Mouse (Mus musculus): Measurements from ENCODE around the gene Satb2. TPM values are rescaled to one million over a fixed set of nuclear protein-coding genes. Genes with fewer than 3 reads are reported as not detected.

Gene Satb2
- polyA plus RNA-seq (2016; fragmentation: Nextera tagmentation; extraction: Ambion mirVana) = 0.10 and 0.22 TPM in 2 replicates

- ATAC-seq (ENCODE audit: insufficient number of reproducible peaks, low FRiP score) = no peak
- Histone ChIP-seq H3K4me1 (replicated peaks) (peaks cover 25% of the 10 kb centered on the region), H3K27me3 (replicated peaks) (peaks cover 71% of the 10 kb centered on the region), H3K36me3 (no peaks in the 10 kb centered on the region), H3K4me2 (peak within 1 kb of the TSS; percentile 59), H3K4me3 (peak within 1 kb of the TSS; percentile 38), H3K9me3 (replicated peaks) (no peaks in the 10 kb centered on the region; the same call in 1 of the 2 replicates), H3K9ac (no peak within 1 kb of the TSS), H3K27ac (ENCODE audit: poor library complexity, severe bottlenecking) (no peak within 1 kb of the TSS)
- under 1% methylated on average over 19 of the region's 19 CpGs for WGBS
These were observed at the start of gene Satb2 for GRCm38 (mm10) chr1:56978151-56978700. Satb2 (minus strand) TSS chr1:56978650.

GRCm38 (mm10) chr1:57018941-57019340 is 40.5 kb upstream of the Satb2 start:
- ATAC-seq (ENCODE audit: insufficient number of reproducible peaks, low FRiP score) = no peak
- Histone ChIP-seq H3K27me3 (replicated peaks) (no peaks in the 10 kb centered on the region), H3K27ac (ENCODE audit: poor library complexity, severe bottlenecking) (no peak overlapping the region), H3K4me2 (no peak overlapping the region), H3K4me3 (no peak overlapping the region), H3K36me3 (no peaks in the 10 kb centered on the region), H3K4me1 (replicated peaks) (no peaks in the 10 kb centered on the region), H3K9me3 (replicated peaks) (no peaks in the 10 kb centered on the region), H3K9ac (no peak overlapping the region)

- Histone ChIP-seq H3K36me3 (no peaks in the 10 kb centered on the region), H3K27ac (ENCODE audit: poor library complexity, severe bottlenecking) (no peak overlapping the region), H3K9me3 (replicated peaks) (no peaks in the 10 kb centered on the region), H3K27me3 (replicated peaks) (no peaks in the 10 kb centered on the region), H3K4me1 (replicated peaks) (no peaks in the 10 kb centered on the region), H3K4me3 (no peak overlapping the region), H3K4me2 (no peak overlapping the region), H3K9ac (no peak overlapping the region)
- no peak for ATAC-seq (ENCODE audit: insufficient number of reproducible peaks, low FRiP score)
These were observed 35.4 kb upstream of the Satb2 start for GRCm38 (mm10) chr1:57013856-57014255.

GRCm38 (mm10) chr1:57009171-57009570 is 30.7 kb upstream of the Satb2 start:
- Histone ChIP-seq H3K36me3 (no peaks in the 10 kb centered on the region), H3K9ac (no peak overlapping the region), H3K4me3 (no peak overlapping the region), H3K27ac (ENCODE audit: poor library complexity, severe bottlenecking) (no peak overlapping the region), H3K9me3 (replicated peaks) (no peaks in the 10 kb centered on the region), H3K27me3 (replicated peaks) (no peaks in the 10 kb centered on the region), H3K4me1 (replicated peaks) (no peaks in the 10 kb centered on the region), H3K4me2 (no peak overlapping the region)
- 68% methylated on average over 4 of the region's 4 CpGs for WGBS
- no peak for ATAC-seq (ENCODE audit: insufficient number of reproducible peaks, low FRiP score)

GRCm38 (mm10) chr1:56995041-56995440 is 16.6 kb upstream of the Satb2 start:
- Histone ChIP-seq H3K4me2 (no peak overlapping the region), H3K9ac (no peak overlapping the region), H3K27me3 (replicated peaks) (peaks cover 15% of the 10 kb centered on the region; the same call in 1 of the 2 replicates), H3K27ac (ENCODE audit: poor library complexity, severe bottlenecking) (no peak overlapping the region), H3K36me3 (no peaks in the 10 kb centered on the region), H3K4me3 (no peak overlapping the region), H3K9me3 (replicated peaks) (no peaks in the 10 kb centered on the region), H3K4me1 (replicated peaks) (no peaks in the 10 kb centered on the region)
- WGBS = 54% methylated on average over 2 of the region's 2 CpGs
- ATAC-seq (ENCODE audit: insufficient number of reproducible peaks, low FRiP score) = no peak

GRCm38 (mm10) chr1:56992310-56992709 is 13.9 kb upstream of the Satb2 start:
- no peak overlapping the region for H3K9ac ChIP-seq
- H3K27ac ChIP-seq (ENCODE audit: poor library complexity, severe bottlenecking) = no peak overlapping the region
- WGBS = 29% methylated on average over 5 of the region's 5 CpGs
- peaks cover 23% of the 10 kb centered on the region for H3K27me3 ChIP-seq (replicated peaks)
- H3K4me3 ChIP-seq = no peak overlapping the region
- no peaks in the 10 kb centered on the region for H3K9me3 ChIP-seq (replicated peaks)
- ATAC-seq (ENCODE audit: insufficient number of reproducible peaks, low FRiP score) = no peak
- no peaks in the 10 kb centered on the region for H3K4me1 ChIP-seq (replicated peaks)
- H3K4me2 ChIP-seq = no peak overlapping the region
- H3K36me3 ChIP-seq = no peaks in the 10 kb centered on the region

- 55% methylated on average over 4 of the region's 4 CpGs for WGBS
- H3K9me3 ChIP-seq (replicated peaks) = no peaks in the 10 kb centered on the region
- H3K27ac ChIP-seq (ENCODE audit: poor library complexity, severe bottlenecking) = no peak overlapping the region
- no peak for ATAC-seq (ENCODE audit: insufficient number of reproducible peaks, low FRiP score)
- H3K27me3 ChIP-seq (replicated peaks) = peaks cover 30% of the 10 kb centered on the region
- H3K36me3 ChIP-seq = no peaks in the 10 kb centered on the region
- no peak overlapping the region for H3K4me3 ChIP-seq
- no peaks in the 10 kb centered on the region for H3K4me1 ChIP-seq (replicated peaks)
- H3K9ac ChIP-seq = no peak overlapping the region
- H3K4me2 ChIP-seq = no peak overlapping the region
These were observed 13.2 kb upstream of the Satb2 start for GRCm38 (mm10) chr1:56991613-56992012.

- Histone ChIP-seq H3K27me3 (replicated peaks) (peaks cover 82% of the 10 kb centered on the region), H3K4me2 (no peak overlapping the region), H3K4me1 (replicated peaks) (peaks cover 7% of the 10 kb centered on the region), H3K9me3 (replicated peaks) (no peaks in the 10 kb centered on the region; the same call in 1 of the 2 replicates), H3K9ac (no peak overlapping the region), H3K27ac (ENCODE audit: poor library complexity, severe bottlenecking) (no peak overlapping the region), H3K36me3 (no peaks in the 10 kb centered on the region), H3K4me3 (no peak overlapping the region)
- no peak for ATAC-seq (ENCODE audit: insufficient number of reproducible peaks, low FRiP score)
- WGBS = 6% methylated on average over 14 of the region's 14 CpGs
These were observed 6.0 kb upstream of the Satb2 start for GRCm38 (mm10) chr1:56984483-56984810.

GRCm38 (mm10) chr1:56983771-56984482 is 5.5 kb upstream of the Satb2 start:
- H3K27me3 ChIP-seq (replicated peaks) = peaks cover 83% of the 10 kb centered on the region
- no peak overlapping the region for H3K9ac ChIP-seq
- no peak overlapping the region for H3K27ac ChIP-seq (ENCODE audit: poor library complexity, severe bottlenecking)
- 1% methylated on average over 25 of the region's 25 CpGs for WGBS
- no peak overlapping the region for H3K4me2 ChIP-seq
- ATAC-seq (ENCODE audit: insufficient number of reproducible peaks, low FRiP score) = no peak
- H3K4me3 ChIP-seq = no peak overlapping the region
- no peaks in the 10 kb centered on the region for H3K36me3 ChIP-seq
- no peaks in the 10 kb centered on the region; the same call in 1 of the 2 replicates for H3K9me3 ChIP-seq (replicated peaks)
- H3K4me1 ChIP-seq (replicated peaks) = peaks cover 7% of the 10 kb centered on the region

GRCm38 (mm10) chr1:56983100-56983590 is 4.7 kb upstream of the Satb2 start:
- H3K4me1 ChIP-seq (replicated peaks) = peaks cover 7% of the 10 kb centered on the region
- H3K36me3 ChIP-seq = no peaks in the 10 kb centered on the region
- WGBS = 2% methylated on average over 8 of the region's 8 CpGs
- H3K4me2 ChIP-seq = no peak overlapping the region
- no peak overlapping the region for H3K27ac ChIP-seq (ENCODE audit: poor library complexity, severe bottlenecking)
- no peaks in the 10 kb centered on the region; the same call in 1 of the 2 replicates for H3K9me3 ChIP-seq (replicated peaks)
- no peak overlapping the region for H3K9ac ChIP-seq
- H3K27me3 ChIP-seq (replicated peaks) = peaks cover 84% of the 10 kb centered on the region
- no peak overlapping the region for H3K4me3 ChIP-seq
- ATAC-seq (ENCODE audit: insufficient number of reproducible peaks, low FRiP score) = no peak

- Histone ChIP-seq H3K27ac (ENCODE audit: poor library complexity, severe bottlenecking) (no peak overlapping the region), H3K4me3 (no peak overlapping the region), H3K36me3 (no peaks in the 10 kb centered on the region), H3K9ac (no peak overlapping the region), H3K4me1 (replicated peaks) (peaks cover 8% of the 10 kb centered on the region), H3K27me3 (replicated peaks) (peaks cover 89% of the 10 kb centered on the region), H3K4me2 (no peak overlapping the region), H3K9me3 (replicated peaks) (no peaks in the 10 kb centered on the region; the same call in 1 of the 2 replicates)
- 3% methylated on average over 8 of the region's 8 CpGs for WGBS
- no peak for ATAC-seq (ENCODE audit: insufficient number of reproducible peaks, low FRiP score)
These were observed 4.2 kb upstream of the Satb2 start for GRCm38 (mm10) chr1:56982631-56983030.

Data from heart, embryonic 12.5 days (tissue).